Mouse (Mus musculus) midbrain, embryonic 16.5 days (tissue): ENCODE data around the gene Myo5c. TPM values are rescaled to one million over a fixed set of nuclear protein-coding genes. Genes with fewer than 3 reads are reported as not detected.
"Not testable (repeated sequence)": the region's sequence is repeated elsewhere in the genome, so short reads cannot be mapped to it uniquely, and the experiment has no call there.

Experiments used
- ATAC-seq: fragments of 200-750 bp; cut with Nextera tagmentation; 2 replicates; pipeline ENCODE4 v1.8.0; 2017; ENCODE audit warnings: moderate TSS enrichment
- H3K27ac ChIP-seq: fragments of 300-500 bp; sonication (generic); 2 replicates; pipeline ENCODE4 v1.5.1; 2014; ENCODE audit warnings: mild to moderate bottlenecking, low read length, mixed read lengths
- H3K27me3 ChIP-seq: fragments of 300-500 bp; sonication (generic); 2 replicates; pipeline ENCODE4 v1.6.1; 2014; ENCODE audit warnings: low read depth, low read length, mixed read lengths; ENCODE audit not compliant: control insufficient read depth, insufficient read depth
- H3K36me3 ChIP-seq: fragments of 300-500 bp; sonication (generic); 2 replicates; pipeline ENCODE4 v1.6.1; 2014; ENCODE audit warnings: mild to moderate bottlenecking, low read length, moderate library complexity, mixed read lengths; ENCODE audit not compliant: control insufficient read depth, insufficient read depth
- H3K4me1 ChIP-seq: fragments of 300-500 bp; sonication (generic); 2 replicates; pipeline ENCODE4 v1.6.1; 2014; ENCODE audit warnings: mild to moderate bottlenecking, low read length, mixed read lengths; ENCODE audit not compliant: control insufficient read depth, insufficient read depth
- H3K4me2 ChIP-seq: fragments of 300-500 bp; sonication (generic); 2 replicates; pipeline ENCODE4 v1.6.1; 2014; ENCODE audit warnings: mild to moderate bottlenecking, low read length, mixed read lengths
- H3K4me3 ChIP-seq: fragments of 300-500 bp; sonication (generic); 2 replicates; pipeline ENCODE4 v1.5.1; 2014; ENCODE audit warnings: low read depth, mild to moderate bottlenecking, low read length, moderate library complexity, mixed read lengths
- H3K9ac ChIP-seq: fragments of 300-500 bp; sonication (generic); 2 replicates; pipeline ENCODE4 v1.6.1; 2014; ENCODE audit warnings: low read depth, low read length, mixed read lengths
- H3K9me3 ChIP-seq: fragments of 300-500 bp; sonication (generic); replicated peaks from 2 replicates; pipeline ENCODE4 v1.6.1; 2014; ENCODE audit warnings: mild to moderate bottlenecking, low read length, mixed read lengths; ENCODE audit not compliant: control insufficient read depth, poor library complexity, severe bottlenecking
- WGBS: fragments of 180-500 bp; shearing (Covaris S2); extraction: QIAGEN DNeasy Blood & Tissue Kit; methylation state at CpG from one replicate; pipeline ENCODE4 v1.1.7; 2014; 5-methylcytosine and 5-hydroxymethylcytosine counted together
- polyA plus RNA-seq: library from polyadenylated mRNA; unstranded; fragments of >200 nt; fragmentation: Nextera tagmentation; extraction: Ambion mirVana; gene quantifications from 2 replicates; pipeline ENCODE4 v1.2.1, GENCODE M21; 2015

Gene Myo5c
- polyA plus RNA-seq, 1 experiment from 2014 or later, result 0.53 TPM

GRCm38 (mm10) chr9:75238179-75238578 lies 6.4 kb downstream of the Myo5c start:
- Histone ChIP-seq H3K9ac (no peak overlapping the region), H3K4me2 (no peak overlapping the region), H3K4me1 (no peaks in the 10 kb centered on the region), H3K9me3 (0 out of 2 replicates have a peak, but pooled peaks cover 3% of the 10 kb centered on the region), H3K4me3 (no peak overlapping the region), H3K36me3 (no peaks in the 10 kb centered on the region), H3K27me3 (peaks cover 4% of the 10 kb centered on the region), H3K27ac (no peak overlapping the region)
- 77% methylated on average over 3 of the region's 3 CpGs for WGBS
- no peak for ATAC-seq

- Histone ChIP-seq H3K4me3 (no peak overlapping the region), H3K36me3 (no peaks in the 10 kb centered on the region), H3K4me1 (0 out of 2 replicates have a peak, but pooled peaks cover 4% of the 10 kb centered on the region), H3K27ac (no peak overlapping the region), H3K9me3 (0 out of 2 replicates have a peak, but pooled peaks cover 3% of the 10 kb centered on the region), H3K9ac (no peak overlapping the region), H3K27me3 (no peaks in the 10 kb centered on the region), H3K4me2 (no peak overlapping the region)
- ATAC-seq, result no peak
- 63% methylated on average over 6 of the region's 6 CpGs for WGBS
Measured at GRCm38 (mm10) chr9:75243052-75243451, 11.2 kb downstream of the Myo5c start.

GRCm38 (mm10) chr9:75243730-75244406 lies 12.0 kb downstream of the Myo5c start:
- Histone ChIP-seq H3K4me3 (no peak overlapping the region), H3K4me2 (no peak overlapping the region), H3K4me1 (0 out of 2 replicates have a peak, but pooled peaks cover 4% of the 10 kb centered on the region), H3K9me3 (0 out of 2 replicates have a peak, but pooled peaks cover 3% of the 10 kb centered on the region), H3K27ac (no peak overlapping the region), H3K9ac (no peak overlapping the region), H3K36me3 (no peaks in the 10 kb centered on the region), H3K27me3 (no peaks in the 10 kb centered on the region)
- 26% methylated on average over 5 of the region's 5 CpGs for WGBS
- peak; percentile 65; the same call in 1 of the 2 replicates for ATAC-seq

GRCm38 (mm10) chr9:75244527-75244926 lies 12.7 kb downstream of the Myo5c start:
- Histone ChIP-seq H3K27ac (no peak overlapping the region), H3K4me2 (no peak overlapping the region), H3K27me3 (no peaks in the 10 kb centered on the region), H3K9me3 (no peaks in the 10 kb centered on the region), H3K4me1 (0 out of 2 replicates have a peak, but pooled peaks cover 4% of the 10 kb centered on the region), H3K9ac (no peak overlapping the region), H3K36me3 (no peaks in the 10 kb centered on the region), H3K4me3 (no peak overlapping the region)
- ATAC-seq, result no peak
- WGBS, result 82% methylated on average over 4 of the region's 4 CpGs

DNA sequence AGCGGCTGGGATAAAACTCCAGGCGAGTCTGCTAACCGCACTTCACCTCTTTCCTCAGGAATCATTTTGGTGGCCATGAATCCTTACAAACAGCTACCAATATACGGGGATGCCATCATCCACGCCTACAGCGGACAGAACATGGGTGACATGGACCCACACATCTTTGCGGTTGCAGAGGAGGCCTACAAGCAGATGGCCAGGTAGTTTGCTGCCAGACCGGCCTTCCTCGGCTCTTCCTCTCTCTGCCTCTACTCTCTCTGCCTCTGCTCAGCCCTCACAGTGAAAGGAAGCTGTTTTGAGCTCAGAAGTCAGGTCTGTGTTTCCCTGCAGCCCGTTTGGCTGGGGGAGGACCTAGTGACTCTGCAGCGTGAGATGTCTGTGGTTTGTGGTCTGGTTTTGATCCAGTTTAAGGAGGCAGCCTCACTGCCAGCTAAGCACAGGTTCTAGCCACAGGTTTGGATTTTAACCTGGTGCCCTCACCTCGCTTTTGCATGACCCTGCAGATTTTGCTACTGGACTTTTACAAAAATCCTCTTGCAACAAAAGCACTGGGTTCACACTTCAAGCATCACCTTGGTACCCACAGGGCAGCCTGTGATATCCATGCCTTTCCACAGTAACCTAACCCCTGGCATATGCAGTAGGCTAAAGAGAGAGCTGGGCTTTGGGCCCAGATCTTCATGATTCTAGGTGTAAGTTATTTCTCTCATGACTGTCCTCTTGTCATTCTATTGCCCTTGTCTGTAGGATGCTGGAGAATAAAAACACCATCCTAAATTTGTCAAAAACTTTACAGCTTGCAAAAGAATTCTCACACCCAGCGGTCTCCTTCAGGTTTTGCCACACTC lies 14.5 kb downstream of the Myo5c start:
- no peaks in the 10 kb centered on the region for H3K9me3 ChIP-seq
- no peaks in the 10 kb centered on the region for H3K27me3 ChIP-seq
- no peak overlapping the region for H3K9ac ChIP-seq
- H3K27ac ChIP-seq, result no peak overlapping the region
- H3K4me1 ChIP-seq, result 0 out of 2 replicates have a peak, but pooled peaks cover 4% of the 10 kb centered on the region
- no peak overlapping the region for H3K4me3 ChIP-seq
- WGBS, result 93% methylated on average over 13 of the region's 13 CpGs
- no peak for ATAC-seq
- H3K36me3 ChIP-seq, result no peaks in the 10 kb centered on the region
- no peak overlapping the region for H3K4me2 ChIP-seq

GRCm38 (mm10) chr9:75247870-75248269 lies 16.1 kb downstream of the Myo5c start:
- no peak overlapping the region for H3K4me2 ChIP-seq
- 0 out of 2 replicates have a peak, but pooled peaks cover 4% of the 10 kb centered on the region for H3K4me1 ChIP-seq
- H3K36me3 ChIP-seq, result no peaks in the 10 kb centered on the region
- no peaks in the 10 kb centered on the region for H3K9me3 ChIP-seq
- 92% methylated on average over 6 of the region's 6 CpGs for WGBS
- no peaks in the 10 kb centered on the region for H3K27me3 ChIP-seq
- no peak overlapping the region for H3K4me3 ChIP-seq
- H3K9ac ChIP-seq, result no peak overlapping the region
- no peak for ATAC-seq
- no peak overlapping the region for H3K27ac ChIP-seq

DNA sequence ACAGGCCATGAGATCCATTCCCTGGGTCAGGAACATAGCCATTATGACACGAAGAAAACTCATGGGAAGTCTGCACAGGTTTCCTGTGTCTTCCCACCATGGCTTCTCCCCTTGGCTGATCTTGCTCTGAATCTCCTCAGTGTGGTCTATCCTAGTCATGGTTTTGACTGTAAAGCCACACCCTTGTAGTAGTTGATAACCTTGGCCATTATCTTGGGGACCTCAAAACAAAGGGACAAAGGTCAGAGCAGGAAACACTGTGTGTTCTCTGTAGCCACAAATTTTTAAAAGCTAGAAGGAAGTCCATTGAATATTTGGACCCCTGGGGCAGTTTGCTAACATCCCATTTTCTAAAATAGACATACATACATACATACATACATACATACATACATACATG lies 16.5 kb downstream of the Myo5c start:
- Histone ChIP-seq H3K4me1 (0 out of 2 replicates have a peak, but pooled peaks cover 7% of the 10 kb centered on the region), H3K27ac (no peak overlapping the region), H3K4me3 (no peak overlapping the region), H3K9ac (no peak overlapping the region), H3K27me3 (no peaks in the 10 kb centered on the region), H3K36me3 (no peaks in the 10 kb centered on the region), H3K9me3 (no peaks in the 10 kb centered on the region), H3K4me2 (no peak overlapping the region)
- 88% methylated on average over 1 of the region's 1 CpGs for WGBS
- no peak for ATAC-seq

GRCm38 (mm10) chr9:75248874-75249273 lies 17.1 kb downstream of the Myo5c start:
- Histone ChIP-seq H3K9me3 (no peaks in the 10 kb centered on the region), H3K9ac (no peak overlapping the region), H3K4me1 (peaks cover 7% of the 10 kb centered on the region)

GRCm38 (mm10) chr9:75253158-75253557 lies 21.3 kb downstream of the Myo5c start:
- H3K4me1 ChIP-seq, result peaks cover 23% of the 10 kb centered on the region
- not testable (repeated sequence) for H3K9ac ChIP-seq, H3K27me3 ChIP-seq, ATAC-seq, H3K4me2 ChIP-seq, H3K4me3 ChIP-seq, H3K9me3 ChIP-seq, H3K36me3 ChIP-seq
- peak overlapping the region; percentile 38 for H3K27ac ChIP-seq
- 85% methylated on average over 6 of the region's 6 CpGs for WGBS

More at GRCm38 (mm10) chr9:75248874-75249273, 17.1 kb downstream of the Myo5c start:
- no peaks in the 10 kb centered on the region for H3K27me3 ChIP-seq
- H3K36me3 ChIP-seq, result no peaks in the 10 kb centered on the region
- ATAC-seq, result no peak
- no peak overlapping the region for H3K27ac ChIP-seq
- H3K4me2 ChIP-seq, result no peak overlapping the region
- H3K4me3 ChIP-seq, result no peak overlapping the region
